Mouse (Mus musculus) NIH3T3 (cell line): ENCODE measurements around the gene Rp9.
"Not testable (repeated sequence)": the region's sequence is repeated elsewhere in the genome, so short reads cannot be mapped to it uniquely, and the experiment has no call there.

Source experiments
- DNase-seq: peaks from one replicate; pipeline ENCODE4 v3.0.0-alpha.2; 2012; ENCODE audit warnings: low read depth

The Rp9 gene

GRCm38 (mm10) chr9:22461946-22462345, 7.6 kb downstream of the Rp9 start:
- peak; percentile 14 for DNase-seq

- no peak for DNase-seq
Observed at GRCm38 (mm10) chr9:22457142-22457835, 12.3 kb downstream of the Rp9 start.

GRCm38 (mm10) chr9:22455041-22455440, 14.5 kb downstream of the Rp9 start:
- no peak for DNase-seq

- not testable (repeated sequence) for DNase-seq
Observed at GRCm38 (mm10) chr9:22453990-22454389, 15.6 kb downstream of the Rp9 start, which contains the start of gene Gm17545. Gm17545 (plus strand) TSS chr9:22454290.

- no peak for DNase-seq
Observed at GRCm38 (mm10) chr9:22453501-22453924, 16.0 kb downstream of the Rp9 start.

GRCm38 (mm10) chr9:22452697-22453096, 16.8 kb downstream of the Rp9 start:
- DNase-seq = no peak

GRCm38 (mm10) chr9:22449209-22449608, 20.3 kb downstream of the Rp9 start:
- no peak for DNase-seq

- peak; percentile 9 for DNase-seq
Observed at GRCm38 (mm10) chr9:22448420-22448819, 21.1 kb downstream of the Rp9 start.

GRCm38 (mm10) chr9:22447213-22447612, 22.3 kb downstream of the Rp9 start:
- no peak for DNase-seq

- no peak for DNase-seq
Observed at GRCm38 (mm10) chr9:22445123-22445522, 24.4 kb downstream of the Rp9 start.

- DNase-seq = no peak
Observed at GRCm38 (mm10) chr9:22443157-22443556, 26.4 kb downstream of the Rp9 start.

- DNase-seq = no peak
Observed at GRCm38 (mm10) chr9:22438826-22439225, 30.7 kb downstream of the Rp9 start.

GRCm38 (mm10) chr9:22434101-22434500, 35.4 kb downstream of the Rp9 start:
- DNase-seq = no peak

GRCm38 (mm10) chr9:22433221-22433620, 36.3 kb downstream of the Rp9 start:
- no peak for DNase-seq

- peak; percentile 13 for DNase-seq
Observed at GRCm38 (mm10) chr9:22430315-22430840, 39.2 kb downstream of the Rp9 start.

GRCm38 (mm10) chr9:22429533-22430241, 39.9 kb downstream of the Rp9 start:
- DNase-seq = peak; percentile 29

- no peak for DNase-seq
Observed at GRCm38 (mm10) chr9:22428666-22429410, 40.7 kb downstream of the Rp9 start.

- no peak for DNase-seq
Observed at GRCm38 (mm10) chr9:22428028-22428665, 41.4 kb downstream of the Rp9 start.

- DNase-seq = no peak
Observed at GRCm38 (mm10) chr9:22424719-22425118, 44.8 kb downstream of the Rp9 start.

GRCm38 (mm10) chr9:22424196-22424595, 45.3 kb downstream of the Rp9 start:
- no peak for DNase-seq

- no peak for DNase-seq
Observed at GRCm38 (mm10) chr9:22423507-22423906, 46.0 kb downstream of the Rp9 start.

GRCm38 (mm10) chr9:22422559-22422958, 47.0 kb downstream of the Rp9 start:
- DNase-seq = peak; percentile 35
